Mouse (Mus musculus) myocyte (in vitro differentiated cells): ENCODE measurements around the gene 2510009E07Rik.

Source experiments
- CEBPB ChIP-seq: IDR thresholded peaks from 2 replicates; pipeline ENCODE4 v1.6.1; 2011; ENCODE audit warnings: mild to moderate bottlenecking, moderate library complexity; ENCODE audit not compliant: poor library complexity, insufficient read depth, severe bottlenecking
- E2F4 ChIP-seq: IDR thresholded peaks from one replicate; pipeline ENCODE4 v1.6.1; 2011; ENCODE audit warnings: mild to moderate bottlenecking, control low read depth, moderate library complexity; ENCODE audit not compliant: insufficient read depth
- MYOD1 ChIP-seq, 3 experiments: IDR thresholded peaks; one replicate each; pipeline ENCODE4 v1.6.1; 2011; ENCODE audit warnings: control low read depth in 2 of 3, low read depth in 2 of 3, mild to moderate bottlenecking in 2 of 3, moderate library complexity in 1 of 3; ENCODE audit not compliant: insufficient read length in 2 of 3, control insufficient read depth in 1 of 3
- MYOG ChIP-seq, 3 experiments: IDR thresholded peaks; one replicate each; pipeline ENCODE4 v1.6.1; 2011; ENCODE audit warnings: control low read depth in 2 of 3, low read depth in 2 of 3, mild to moderate bottlenecking in 2 of 3; ENCODE audit not compliant: insufficient read length in 2 of 3, control insufficient read depth in 1 of 3, insufficient read depth in 1 of 3
- POLR2A ChIP-seq: IDR thresholded peaks from one replicate; pipeline ENCODE4 v1.6.1; 2011; ENCODE audit warnings: low read depth, mild to moderate bottlenecking, control low read depth, moderate library complexity; ENCODE audit not compliant: insufficient read length
- POLR2AphosphoS2 ChIP-seq: IDR thresholded peaks from one replicate; pipeline ENCODE4 v1.6.1; 2011; ENCODE audit warnings: low read depth, control low read depth; ENCODE audit not compliant: insufficient read length
- REST ChIP-seq: IDR thresholded peaks from one replicate; pipeline ENCODE4 v1.6.1; 2011; ENCODE audit warnings: mild to moderate bottlenecking, control low read depth, moderate library complexity; ENCODE audit not compliant: insufficient read depth, insufficient read length

GRCm38 (mm10) chr16:21620630-21621029 lies 73.8 kb downstream of the 2510009E07Rik start:
- TF ChIP-seq MYOG (IDR thresholded peaks at IDR 0.05; ENCODE audit: control insufficient read depth in 1 of 3, insufficient read depth in 1 of 3, insufficient read length in 2 of 3, low read depth in 2 of 3) (no peak), E2F4 (no peak), POLR2A (no peak), MYOD1 (IDR thresholded peaks at IDR 0.05; ENCODE audit: control insufficient read depth in 1 of 3, insufficient read length in 2 of 3, low read depth in 2 of 3) (no peak), CEBPB (no peak), POLR2AphosphoS2 (no peak), REST (no peak)
